Mouse (Mus musculus): Measurements from ENCODE around the gene Olfr33. TPM values are rescaled to one million over a fixed set of nuclear protein-coding genes. Genes with fewer than 3 reads are reported as not detected.

Gene Olfr33
- polyA plus RNA-seq (2012; ENCODE audit: low replicate concordance): not detected in 2 replicates

GRCm38 (mm10) chr7:102718970-102719369 is at the start of gene Olfr33:
Gene Olfr33 (minus strand): TSS chr7:102719070.

GRCm38 (mm10) chr7:102759266-102759665 is 40.4 kb upstream of the Olfr33 start, which contains the start of the genes Olfr560 and Olfr78:
Gene Olfr560 (minus strand): TSS chr7:102759366.
Gene Olfr78 (minus strand): TSS chr7:102759471.

DNA sequence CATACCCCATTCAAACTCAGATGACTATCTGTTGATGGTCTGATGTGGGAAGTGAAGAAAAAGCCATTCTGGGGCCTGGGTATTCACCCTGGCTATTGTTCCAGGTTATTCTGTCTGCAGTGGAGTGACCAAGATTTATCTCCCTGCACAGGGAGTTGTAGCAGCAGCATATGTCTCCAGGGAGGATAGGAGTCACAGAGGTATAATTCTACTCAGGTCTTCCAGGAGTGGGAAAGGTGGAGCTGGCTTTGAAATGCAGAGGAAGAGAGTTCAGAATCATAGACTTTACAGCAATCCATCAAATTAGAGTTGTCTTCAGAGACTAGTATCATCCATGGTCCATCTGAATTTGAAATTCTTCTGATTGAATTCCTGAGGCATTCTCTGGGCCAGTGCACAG is 8.5 kb upstream of the Olfr33 start, which contains the start of gene Olfr559:
Gene Olfr559 (minus strand): TSS at position 101 of the 400 bp plus-strand sequence.

DNA sequence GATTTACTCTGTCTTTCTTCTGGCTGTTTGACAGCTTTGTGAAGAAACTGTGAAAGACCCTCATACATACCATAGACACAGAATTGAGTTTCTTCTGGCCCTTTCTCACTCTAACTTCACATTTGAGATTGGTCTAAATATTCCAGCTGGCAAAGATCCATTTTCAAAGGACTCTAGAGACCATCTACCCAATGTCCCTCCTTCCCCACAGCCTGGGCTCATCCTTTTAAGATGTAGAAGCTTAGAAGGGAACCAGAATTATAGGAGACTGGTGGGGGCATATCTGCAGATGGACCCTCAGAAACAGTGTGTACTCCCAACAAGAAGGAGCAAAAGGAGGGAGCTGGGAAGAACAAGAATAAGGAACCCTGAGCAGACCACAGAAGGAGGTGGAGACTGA is 17.0 kb downstream of the Olfr33 start, which contains the start of gene Olfr558:
Gene Olfr558 (plus strand): TSS at position 301 of the 400 bp plus-strand sequence.

GRCm38 (mm10) chr7:102695358-102696125 is 23.3 kb downstream of the Olfr33 start, which contains the start of gene Olfr557:
Gene Olfr557 (plus strand): TSS chr7:102695910.

GRCm38 (mm10) chr7:102686944-102687501 is 31.8 kb downstream of the Olfr33 start, which contains the start of gene Trim68:
Gene Trim68 (minus strand): TSS chr7:102687327.

DNA sequence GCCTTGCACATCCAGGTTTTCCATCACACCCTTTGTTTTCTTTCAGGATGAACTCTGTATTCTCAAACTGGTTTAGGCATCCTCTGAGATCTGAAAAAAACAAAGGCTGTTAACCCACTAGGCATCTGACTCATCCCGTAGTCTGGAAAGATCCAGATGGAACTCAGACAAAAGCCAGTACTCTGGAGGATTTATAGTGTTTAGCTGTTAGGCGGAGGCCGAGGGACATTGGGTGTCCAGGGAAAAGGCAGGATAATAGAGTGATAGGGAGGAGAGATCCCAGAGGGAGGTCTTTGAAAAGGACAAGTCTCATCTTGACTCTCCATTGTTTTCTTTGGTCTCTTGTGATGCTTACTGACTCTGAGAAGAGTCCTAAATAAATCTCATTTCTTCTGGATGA is 54.3 kb downstream of the Olfr33 start, which contains the start of gene Olfr556:
Gene Olfr556 (plus strand): TSS at position 301 of the 400 bp plus-strand sequence.

Other genes with a start within 250 kb of the Olfr33 start
- gene Olfr543, start 237.4 kb downstream of the Olfr33 start, polyA plus RNA-seq (2012; ENCODE audit: low replicate concordance): not detected in 2 replicates
- not detected in 2 replicates for gene Olfr544, start 230.8 kb downstream of the Olfr33 start, polyA plus RNA-seq (2012; ENCODE audit: low replicate concordance)
- not detected in 2 replicates for gene Olfr545, start 219.5 kb downstream of the Olfr33 start, polyA plus RNA-seq (2012; ENCODE audit: low replicate concordance)
- not detected in 2 replicates for gene Olfr547, start 184.3 kb downstream of the Olfr33 start, polyA plus RNA-seq (2012; ENCODE audit: low replicate concordance)
- gene Olfr548-ps1, start 178.2 kb downstream of the Olfr33 start, polyA plus RNA-seq (2012; ENCODE audit: low replicate concordance): not detected in 2 replicates
- not detected in 2 replicates for gene Olfr549, start 169.2 kb downstream of the Olfr33 start, polyA plus RNA-seq (2012; ENCODE audit: low replicate concordance)
- 11.8 and 24.5 TPM in 2 replicates for gene Trim21, start 153.6 kb downstream of the Olfr33 start, polyA plus RNA-seq (2012; ENCODE audit: low replicate concordance)
- not detected in 2 replicates for gene Olfr550, start 147.6 kb downstream of the Olfr33 start, polyA plus RNA-seq (2012; ENCODE audit: low replicate concordance)
- gene Olfr551, start 127.2 kb downstream of the Olfr33 start, polyA plus RNA-seq (2012; ENCODE audit: low replicate concordance): not detected in 2 replicates
- not detected in 2 replicates for gene Olfr552, start 121.3 kb downstream of the Olfr33 start, polyA plus RNA-seq (2012; ENCODE audit: low replicate concordance)
- not detected in 2 replicates for gene Olfr553, start 100.9 kb downstream of the Olfr33 start, polyA plus RNA-seq (2012; ENCODE audit: low replicate concordance)
- gene Olfr554, start 80.6 kb downstream of the Olfr33 start, polyA plus RNA-seq (2012; ENCODE audit: low replicate concordance): not detected in 2 replicates
- gene Olfr555, start 60.2 kb downstream of the Olfr33 start, polyA plus RNA-seq (2012; ENCODE audit: low replicate concordance): not detected in 2 replicates
- not detected in 2 replicates for gene Olfr556, start 54.2 kb downstream of the Olfr33 start, polyA plus RNA-seq (2012; ENCODE audit: low replicate concordance)
- gene Trim68, start 31.7 kb downstream of the Olfr33 start, polyA plus RNA-seq (2012; ENCODE audit: low replicate concordance): 5.2 and 5.8 TPM in 2 replicates
- gene Olfr557, start 23.2 kb downstream of the Olfr33 start, polyA plus RNA-seq (2012; ENCODE audit: low replicate concordance): not detected in 2 replicates
- gene Olfr558, start 16.9 kb downstream of the Olfr33 start, polyA plus RNA-seq (2012; ENCODE audit: low replicate concordance): not detected in 2 replicates
- not detected in 2 replicates for gene Olfr559, start 8.4 kb upstream of the Olfr33 start, polyA plus RNA-seq (2012; ENCODE audit: low replicate concordance)
- not detected in 2 replicates for gene Olfr560, start 40.3 kb upstream of the Olfr33 start, polyA plus RNA-seq (2012; ENCODE audit: low replicate concordance)
- gene Olfr78, start 40.4 kb upstream of the Olfr33 start, polyA plus RNA-seq (2012; ENCODE audit: low replicate concordance): not detected in 2 replicates
- gene Olfr561, start 52.2 kb upstream of the Olfr33 start, polyA plus RNA-seq (2012; ENCODE audit: low replicate concordance): not detected in 2 replicates
- gene Olfr564, start 84.4 kb upstream of the Olfr33 start, polyA plus RNA-seq (2012; ENCODE audit: low replicate concordance): not detected in 2 replicates
- gene Olfr566, start 139.7 kb upstream of the Olfr33 start, polyA plus RNA-seq (2012; ENCODE audit: low replicate concordance): not detected in 2 replicates
- gene Olfr568, start 158.1 kb upstream of the Olfr33 start, polyA plus RNA-seq (2012; ENCODE audit: low replicate concordance): not detected in 2 replicates
- not detected in 2 replicates for gene Olfr569, start 171.8 kb upstream of the Olfr33 start, polyA plus RNA-seq (2012; ENCODE audit: low replicate concordance)
- gene Olfr570, start 175.5 kb upstream of the Olfr33 start, polyA plus RNA-seq (2012; ENCODE audit: low replicate concordance): not detected in 2 replicates
- not detected in 2 replicates for gene Olfr571, start 198.5 kb upstream of the Olfr33 start, polyA plus RNA-seq (2012; ENCODE audit: low replicate concordance)
- not detected in 2 replicates for gene Olfr572, start 205.3 kb upstream of the Olfr33 start, polyA plus RNA-seq (2012; ENCODE audit: low replicate concordance)
- gene Olfr573-ps1, start 223.5 kb upstream of the Olfr33 start, polyA plus RNA-seq (2012; ENCODE audit: low replicate concordance): not detected in 2 replicates
- gene Olfr574, start 229.4 kb upstream of the Olfr33 start, polyA plus RNA-seq (2012; ENCODE audit: low replicate concordance): not detected in 2 replicates
- gene Olfr575, start 239.7 kb upstream of the Olfr33 start, polyA plus RNA-seq (2012; ENCODE audit: low replicate concordance): not detected in 2 replicates
- not detected in 2 replicates for gene Olfr576, start 243.6 kb upstream of the Olfr33 start, polyA plus RNA-seq (2012; ENCODE audit: low replicate concordance)